Mouse (Mus musculus) forebrain, embryonic 13.5 days (tissue): ENCODE results near the gene Gm17349. TPM values are rescaled to one million over a fixed set of nuclear protein-coding genes. Genes with fewer than 3 reads are reported as not detected.
A peak's percentile ranks its signal among the peaks of the same experiment; 100 is the strongest.

Source experiments
- ATAC-seq: fragments of 200-750 bp; cut with Nextera tagmentation; 2 replicates; pipeline ENCODE4 v1.8.0; 2017
- H3K27ac ChIP-seq: fragments of 300-500 bp; sonication (generic); 2 replicates; pipeline ENCODE4 v1.5.1; 2015; ENCODE audit warnings: inconsistent platforms, mild to moderate bottlenecking, moderate library complexity
- H3K27me3 ChIP-seq: fragments of 300-500 bp; sonication (generic); 2 replicates; pipeline ENCODE4 v1.6.1; 2015; ENCODE audit warnings: mild to moderate bottlenecking, inconsistent platforms
- H3K36me3 ChIP-seq: fragments of 300-500 bp; sonication (generic); 2 replicates; pipeline ENCODE4 v1.6.1; 2015; ENCODE audit warnings: mild to moderate bottlenecking, inconsistent platforms; ENCODE audit not compliant: poor library complexity, severe bottlenecking
- H3K4me1 ChIP-seq: fragments of 300-500 bp; sonication (generic); 2 replicates; pipeline ENCODE4 v1.6.1; 2015; ENCODE audit warnings: inconsistent platforms
- H3K4me2 ChIP-seq: fragments of 300-500 bp; sonication (generic); 2 replicates; pipeline ENCODE4 v1.6.1; 2015; ENCODE audit warnings: inconsistent platforms, mild to moderate bottlenecking, moderate library complexity
- H3K4me3 ChIP-seq: fragments of 300-500 bp; sonication (generic); 2 replicates; pipeline ENCODE4 v1.5.1; 2015; ENCODE audit warnings: mild to moderate bottlenecking, inconsistent platforms
- H3K9ac ChIP-seq: fragments of 300-500 bp; sonication (generic); 2 replicates; pipeline ENCODE4 v1.6.1; 2015; ENCODE audit warnings: mild to moderate bottlenecking, inconsistent platforms
- H3K9me3 ChIP-seq: fragments of 300-500 bp; sonication (generic); replicated peaks from 2 replicates; pipeline ENCODE4 v1.6.1; 2016; ENCODE audit warnings: inconsistent platforms
- WGBS: fragments of 180-500 bp; shearing (Covaris S2); methylation state at CpG from one replicate; pipeline ENCODE4 v1.1.7; 2015; 5-methylcytosine and 5-hydroxymethylcytosine counted together
- polyA plus RNA-seq: library from polyadenylated mRNA; unstranded; fragments of >200 nt; fragmentation: Nextera tagmentation; extraction: Ambion mirVana; gene quantifications from 2 replicates; pipeline ENCODE4 v1.2.1, GENCODE M21; 2015

Gm17349 gene
- polyA plus RNA-seq, 1 experiment from 2014 or later, result not detected

GRCm38 (mm10) chr15:99726549-99726948 is 21.3 kb upstream of the Gm17349 start:
- Histone ChIP-seq H3K4me1 (peaks cover 35% of the 10 kb centered on the region), H3K4me2 (peak overlapping the region; percentile 92), H3K9me3 (no peaks in the 10 kb centered on the region), H3K9ac (peak overlapping the region; percentile 93), H3K27ac (no peak overlapping the region), H3K4me3 (peak overlapping the region; percentile 86), H3K36me3 (peaks cover 52% of the 10 kb centered on the region), H3K27me3 (no peaks in the 10 kb centered on the region)
- 78% methylated on average over 2 of the region's 2 CpGs for WGBS
- no peak for ATAC-seq

GRCm38 (mm10) chr15:99725341-99726155 is 20.3 kb upstream of the Gm17349 start, which contains the start of gene Cox14:
Gene Cox14 (plus strand): TSS chr15:99725618.
- ATAC-seq, result peak; percentile 96
- peak within 1 kb of the TSS; percentile 89 for H3K27ac ChIP-seq
- H3K9ac ChIP-seq, result peak within 1 kb of the TSS; percentile 93
- peak within 1 kb of the TSS; percentile 92 for H3K4me2 ChIP-seq
- peak within 1 kb of the TSS; percentile 86 for H3K4me3 ChIP-seq
- WGBS, result under 1% methylated on average over 49 of the region's 68 CpGs
- no peaks in the 10 kb centered on the region for H3K27me3 ChIP-seq
- peaks cover 35% of the 10 kb centered on the region for H3K4me1 ChIP-seq
- H3K9me3 ChIP-seq, result no peaks in the 10 kb centered on the region
- H3K36me3 ChIP-seq, result peaks cover 60% of the 10 kb centered on the region

GRCm38 (mm10) chr15:99724292-99725021 is 19.2 kb upstream of the Gm17349 start:
- 15% methylated on average over 16 of the region's 16 CpGs for WGBS
- H3K27me3 ChIP-seq, result no peaks in the 10 kb centered on the region
- H3K4me3 ChIP-seq, result peak overlapping the region; percentile 86
- peak overlapping the region; percentile 60 for H3K4me2 ChIP-seq
- H3K27ac ChIP-seq, result peak overlapping the region; percentile 36
- H3K36me3 ChIP-seq, result peaks cover 53% of the 10 kb centered on the region
- H3K9ac ChIP-seq, result peak overlapping the region; percentile 93
- peaks cover 35% of the 10 kb centered on the region for H3K4me1 ChIP-seq
- no peaks in the 10 kb centered on the region for H3K9me3 ChIP-seq
- ATAC-seq, result peak; percentile 32

DNA sequence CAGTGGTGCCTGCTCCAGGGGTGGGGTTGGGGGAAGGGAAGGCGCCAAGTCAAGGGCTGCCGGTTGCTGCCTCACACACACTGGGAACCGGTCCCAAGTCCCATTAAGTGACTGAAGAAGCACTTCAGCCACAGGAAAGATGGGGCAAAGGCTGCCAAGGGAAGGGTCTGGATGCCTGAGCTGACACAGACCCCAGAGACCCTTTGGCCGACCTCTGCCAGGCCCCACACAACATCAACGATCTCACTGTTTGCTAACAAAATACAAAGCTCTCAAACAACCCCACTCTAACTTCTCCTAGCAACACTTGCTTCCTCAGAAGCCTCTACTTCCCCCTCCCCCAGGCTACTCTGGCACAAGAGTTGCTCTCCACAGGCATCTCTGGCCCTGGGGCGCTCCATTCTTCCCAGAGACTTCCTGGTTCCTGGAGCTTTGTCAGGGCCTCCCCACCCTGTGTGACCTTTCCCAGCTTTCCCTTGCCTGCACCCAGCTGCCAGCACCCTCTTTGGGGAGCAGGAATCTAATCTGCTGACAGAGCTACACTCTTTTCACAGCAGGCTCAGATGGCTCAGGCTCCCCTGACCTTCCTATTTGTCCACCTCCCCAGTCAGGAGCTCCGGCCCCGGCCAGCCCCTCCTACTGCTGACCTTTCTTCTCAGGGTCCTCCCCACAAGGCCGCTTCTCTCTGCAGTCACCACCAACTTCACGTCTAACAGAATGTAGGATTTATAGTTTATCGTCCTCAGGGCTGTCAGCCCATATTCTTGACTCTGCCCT is 18.4 kb upstream of the Gm17349 start:
- H3K36me3 ChIP-seq, result peaks cover 51% of the 10 kb centered on the region
- 0 out of 2 replicates have a peak overlapping the region, but pooled peaks have one; percentile 21 for H3K9ac ChIP-seq
- no peak overlapping the region for H3K4me3 ChIP-seq

GRCm38 (mm10) chr15:99723120-99723514 is 17.8 kb upstream of the Gm17349 start:
- Histone ChIP-seq H3K27ac (peak overlapping the region; percentile 31), H3K27me3 (no peaks in the 10 kb centered on the region), H3K4me2 (no peak overlapping the region), H3K4me3 (no peak overlapping the region), H3K9ac (0 out of 2 replicates have a peak overlapping the region, but pooled peaks have one; percentile 21), H3K4me1 (peaks cover 35% of the 10 kb centered on the region), H3K9me3 (no peaks in the 10 kb centered on the region), H3K36me3 (peaks cover 50% of the 10 kb centered on the region)
- no peak for ATAC-seq
- WGBS, result 62% methylated on average over 10 of the region's 10 CpGs

More for the DNA sequence above, 18.4 kb upstream of the Gm17349 start:
- no peak for ATAC-seq
- WGBS, result 17% methylated on average over 11 of the region's 11 CpGs
- Histone ChIP-seq H3K27me3 (no peaks in the 10 kb centered on the region), H3K9me3 (no peaks in the 10 kb centered on the region), H3K4me1 (peaks cover 35% of the 10 kb centered on the region), H3K27ac (peak overlapping the region; percentile 31), H3K4me2 (no peak overlapping the region)

DNA sequence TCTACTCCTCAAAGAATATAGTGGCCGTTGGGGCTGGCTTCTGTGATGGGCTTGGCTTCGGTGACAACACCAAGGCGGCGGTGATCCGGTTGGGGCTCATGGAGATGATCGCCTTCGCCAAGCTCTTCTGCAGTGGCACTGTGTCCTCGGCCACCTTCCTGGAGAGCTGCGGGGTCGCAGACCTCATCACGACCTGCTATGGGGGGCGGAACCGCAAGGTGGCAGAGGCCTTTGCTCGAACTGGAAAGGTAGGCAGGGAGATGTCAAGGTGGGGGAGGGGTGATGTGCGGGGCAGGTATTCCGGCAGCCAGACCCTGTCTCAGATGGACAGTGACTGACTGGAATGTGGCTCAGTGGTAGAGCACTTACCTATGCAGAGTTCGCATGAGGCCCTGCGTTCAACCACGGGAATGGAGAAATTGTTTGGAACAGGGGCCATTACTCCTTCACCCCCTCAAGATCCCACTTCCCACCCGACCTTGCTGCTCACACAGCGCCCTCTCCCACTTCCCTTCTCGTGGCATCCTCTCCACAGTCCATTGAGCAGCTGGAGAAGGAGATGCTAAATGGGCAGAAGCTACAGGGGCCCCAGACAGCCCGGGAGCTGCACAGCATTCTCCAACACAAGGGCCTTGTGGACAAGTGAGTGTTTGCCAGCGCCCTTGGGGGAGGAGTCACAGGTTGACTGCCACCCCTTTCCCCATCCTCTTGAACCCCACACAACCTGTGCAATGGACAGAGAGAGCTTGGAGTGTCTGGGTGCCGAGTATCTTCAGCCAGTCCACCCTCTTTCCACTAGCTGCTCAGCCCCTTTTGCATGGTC is 16.8 kb upstream of the Gm17349 start:
- Histone ChIP-seq H3K27ac (no peak overlapping the region), H3K9me3 (no peaks in the 10 kb centered on the region), H3K36me3 (peaks cover 48% of the 10 kb centered on the region), H3K4me2 (no peak overlapping the region), H3K9ac (no peak overlapping the region), H3K4me1 (peaks cover 41% of the 10 kb centered on the region), H3K27me3 (no peaks in the 10 kb centered on the region), H3K4me3 (no peak overlapping the region)
- ATAC-seq, result no peak
- 83% methylated on average over 25 of the region's 25 CpGs for WGBS

- ATAC-seq, result no peak
- no peaks in the 10 kb centered on the region for H3K27me3 ChIP-seq
- 82% methylated on average over 8 of the region's 8 CpGs for WGBS
- H3K36me3 ChIP-seq, result peaks cover 53% of the 10 kb centered on the region
- no peak overlapping the region for H3K4me2 ChIP-seq
- H3K4me1 ChIP-seq, result peaks cover 44% of the 10 kb centered on the region
- no peak overlapping the region for H3K27ac ChIP-seq
- H3K9ac ChIP-seq, result no peak overlapping the region
- no peaks in the 10 kb centered on the region for H3K9me3 ChIP-seq
- no peak overlapping the region for H3K4me3 ChIP-seq
Observed at GRCm38 (mm10) chr15:99719865-99720264, 14.6 kb upstream of the Gm17349 start.

GRCm38 (mm10) chr15:99718461-99719021 is 13.3 kb upstream of the Gm17349 start:
- no peak for ATAC-seq
- Histone ChIP-seq H3K4me2 (no peak overlapping the region), H3K27me3 (no peaks in the 10 kb centered on the region), H3K9ac (no peak overlapping the region), H3K36me3 (peaks cover 60% of the 10 kb centered on the region), H3K4me1 (peaks cover 31% of the 10 kb centered on the region), H3K27ac (no peak overlapping the region), H3K4me3 (no peak overlapping the region), H3K9me3 (no peaks in the 10 kb centered on the region)
- WGBS, result 86% methylated on average over 9 of the region's 9 CpGs

DNA sequence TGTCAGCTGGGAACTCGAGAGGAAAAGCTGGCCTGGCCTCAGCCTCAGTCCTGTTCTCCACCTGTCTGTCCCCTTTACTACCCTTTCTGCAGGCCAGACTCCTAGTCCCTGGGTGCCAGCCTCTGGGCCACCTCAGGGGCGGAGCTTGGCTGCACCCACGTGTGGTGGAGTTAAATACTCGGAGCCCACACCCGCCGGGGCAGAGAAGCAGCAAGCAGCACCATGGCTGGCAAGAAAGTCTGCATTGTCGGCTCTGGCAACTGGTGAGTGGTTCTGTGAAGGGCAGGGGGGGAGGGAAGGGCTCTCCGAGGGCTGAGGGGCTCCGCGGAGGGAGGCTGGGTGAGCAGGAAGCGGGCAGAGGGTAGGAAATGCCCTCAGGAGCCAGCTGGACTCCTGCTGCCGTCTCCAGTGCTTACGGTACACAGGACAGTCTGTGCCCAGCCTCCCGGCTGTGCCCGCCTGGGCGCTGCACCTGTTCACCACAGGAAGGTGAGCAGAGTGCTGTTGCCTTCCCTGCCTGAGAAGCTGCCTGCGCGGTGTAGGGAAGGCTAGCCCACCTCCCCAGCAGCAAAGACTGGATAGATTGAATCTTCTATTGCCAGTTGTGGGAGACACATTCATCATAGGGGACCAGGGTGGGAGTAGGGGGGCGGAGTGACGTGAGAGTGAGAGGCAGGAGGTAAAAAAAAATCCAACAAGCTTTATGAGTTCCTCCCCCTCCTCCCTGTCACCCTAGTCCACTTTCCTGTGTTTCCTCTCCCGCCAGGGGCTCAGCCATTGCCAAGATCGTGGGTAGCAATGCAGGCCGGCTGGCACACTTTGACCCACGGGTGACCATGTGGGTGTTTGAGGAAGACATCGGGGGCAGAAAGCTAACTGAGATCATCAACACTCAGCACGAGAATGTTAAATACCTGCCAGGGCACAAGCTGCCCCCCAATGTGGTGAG is 12.4 kb upstream of the Gm17349 start, which contains the start of gene Gpd1:
Gpd1 (plus strand) TSS at position 130 of the 949 bp plus-strand sequence.
- peak within 1 kb of the TSS; percentile 84 for H3K27ac ChIP-seq
- H3K9ac ChIP-seq, result peak within 1 kb of the TSS; percentile 34
- H3K36me3 ChIP-seq, result peaks cover 64% of the 10 kb centered on the region

GRCm38 (mm10) chr15:99716814-99717213 is 11.5 kb upstream of the Gm17349 start:
- Histone ChIP-seq H3K4me3 (no peak overlapping the region), H3K36me3 (peaks cover 64% of the 10 kb centered on the region), H3K9ac (no peak overlapping the region), H3K9me3 (no peaks in the 10 kb centered on the region), H3K4me2 (no peak overlapping the region), H3K27me3 (no peaks in the 10 kb centered on the region), H3K4me1 (peaks cover 24% of the 10 kb centered on the region), H3K27ac (peak overlapping the region; percentile 84; the same call in 1 of the 2 replicates)
- ATAC-seq, result no peak
- 85% methylated on average over 12 of the region's 12 CpGs for WGBS

More for the DNA sequence above, 12.4 kb upstream of the Gm17349 start, which contains the start of gene Gpd1:
- Histone ChIP-seq H3K9me3 (no peaks in the 10 kb centered on the region), H3K4me2 (no peak within 1 kb of the TSS), H3K4me1 (peaks cover 24% of the 10 kb centered on the region), H3K4me3 (no peak within 1 kb of the TSS), H3K27me3 (no peaks in the 10 kb centered on the region)
- 72% methylated on average over 26 of the region's 26 CpGs for WGBS
- no peak for ATAC-seq
